Mouse (Mus musculus) mesoderm, embryonic 11.5 days (tissue): ENCODE results near the gene Atp6v1c2.

Experiments
- DNase-seq: peaks from one replicate; pipeline ENCODE4 v3.0.0-alpha.2; 2012; ENCODE audit warnings: low read depth, low spot score

Atp6v1c2 gene

GRCm38 (mm10) chr12:17329259-17329658 lies at the start of gene Atp6v1c2:
Gene Atp6v1c2, minus strand, starts transcription at chr12:17329359.
- no peak for DNase-seq

- no peak for DNase-seq
Measured at GRCm38 (mm10) chr12:17376521-17376920, 47.4 kb upstream of the Atp6v1c2 start.

- DNase-seq, result no peak
Measured at GRCm38 (mm10) chr12:17375243-17375642, 46.1 kb upstream of the Atp6v1c2 start.

- DNase-seq, result no peak
Measured at GRCm38 (mm10) chr12:17373470-17373975, 44.4 kb upstream of the Atp6v1c2 start.

- DNase-seq, result no peak
Measured at GRCm38 (mm10) chr12:17372696-17373095, 43.5 kb upstream of the Atp6v1c2 start.

GRCm38 (mm10) chr12:17371589-17372235 lies 42.6 kb upstream of the Atp6v1c2 start:
- DNase-seq, result no peak

- DNase-seq, result no peak
Measured at GRCm38 (mm10) chr12:17369551-17370325, 40.6 kb upstream of the Atp6v1c2 start.

- DNase-seq, result no peak
Measured at GRCm38 (mm10) chr12:17369111-17369510, 40.0 kb upstream of the Atp6v1c2 start.

- DNase-seq, result peak; percentile 36
Measured at GRCm38 (mm10) chr12:17366981-17367380, 37.8 kb upstream of the Atp6v1c2 start.

- no peak for DNase-seq
Measured at GRCm38 (mm10) chr12:17362316-17362715, 33.2 kb upstream of the Atp6v1c2 start.

- peak; percentile 41 for DNase-seq
Measured at GRCm38 (mm10) chr12:17360650-17361049, 31.5 kb upstream of the Atp6v1c2 start.

GRCm38 (mm10) chr12:17360104-17360503 lies 30.9 kb upstream of the Atp6v1c2 start:
- DNase-seq, result no peak

- DNase-seq, result no peak
Measured at GRCm38 (mm10) chr12:17358981-17359380, 29.8 kb upstream of the Atp6v1c2 start.

GRCm38 (mm10) chr12:17357795-17358194 lies 28.6 kb upstream of the Atp6v1c2 start:
- no peak for DNase-seq

- no peak for DNase-seq
Measured at GRCm38 (mm10) chr12:17356853-17357252, 27.7 kb upstream of the Atp6v1c2 start.

GRCm38 (mm10) chr12:17350106-17350505 lies 20.9 kb upstream of the Atp6v1c2 start:
- DNase-seq, result no peak

- peak; percentile 96 for DNase-seq
Measured at GRCm38 (mm10) chr12:17348048-17349036, 19.2 kb upstream of the Atp6v1c2 start, which contains the start of gene Nol10. Gene Nol10, plus strand, starts transcription at chr12:17348458.

- no peak for DNase-seq
Measured at GRCm38 (mm10) chr12:17347327-17348047, 18.3 kb upstream of the Atp6v1c2 start.

- no peak for DNase-seq
Measured at GRCm38 (mm10) chr12:17339114-17339905, 10.2 kb upstream of the Atp6v1c2 start.

- DNase-seq, result no peak
Measured at GRCm38 (mm10) chr12:17338338-17338737, 9.2 kb upstream of the Atp6v1c2 start.
